Mouse (Mus musculus) testis, postnatal 10 days (tissue): ENCODE measurements around the gene Sdk1.

Source experiments
- DNase-seq: peaks from one replicate; pipeline ENCODE4 v3.0.0; 2021; ENCODE audit warnings: low spot score

Sdk1 gene

DNA sequence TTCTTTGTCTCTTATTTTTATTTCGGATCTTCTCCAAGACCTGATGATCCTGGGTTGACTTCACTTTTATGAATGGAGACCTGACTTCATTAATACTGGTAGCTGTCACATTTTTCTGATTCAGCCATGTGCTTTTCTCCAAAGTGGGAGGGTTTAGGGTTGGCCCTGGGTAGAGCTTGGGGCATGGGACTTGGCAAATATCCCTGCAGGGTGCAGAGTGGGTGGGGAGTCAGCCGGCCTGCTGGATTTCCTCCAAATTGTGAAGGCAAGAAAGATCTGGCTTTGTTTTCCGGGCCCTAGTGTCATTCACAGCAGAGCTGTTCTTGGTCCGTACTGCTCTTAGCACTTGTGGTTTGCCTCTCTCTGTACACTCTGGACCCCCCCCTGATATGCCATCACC lies 103.1 kb downstream of the Sdk1 start:
- no peak for DNase-seq

DNA sequence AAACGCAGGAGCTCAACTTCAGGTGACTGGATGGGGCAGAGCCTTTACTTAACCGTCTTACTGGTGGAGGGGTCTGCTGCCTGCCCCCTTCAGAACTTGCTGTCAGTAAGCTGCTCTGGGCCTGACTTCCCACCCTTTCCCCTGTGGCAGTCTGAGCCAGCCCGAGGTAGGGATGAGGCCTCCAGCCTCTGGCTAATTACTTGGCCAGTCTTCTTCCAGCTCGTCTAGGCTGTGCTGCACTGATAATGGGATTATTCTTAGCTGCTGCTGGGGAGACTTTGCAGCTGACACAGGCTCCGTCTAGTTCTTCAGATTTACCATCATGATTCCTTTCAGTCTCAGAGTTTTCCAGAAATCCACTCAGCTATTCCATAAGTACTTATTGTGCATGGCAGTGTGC lies 104.2 kb downstream of the Sdk1 start:
- DNase-seq = no peak

DNA sequence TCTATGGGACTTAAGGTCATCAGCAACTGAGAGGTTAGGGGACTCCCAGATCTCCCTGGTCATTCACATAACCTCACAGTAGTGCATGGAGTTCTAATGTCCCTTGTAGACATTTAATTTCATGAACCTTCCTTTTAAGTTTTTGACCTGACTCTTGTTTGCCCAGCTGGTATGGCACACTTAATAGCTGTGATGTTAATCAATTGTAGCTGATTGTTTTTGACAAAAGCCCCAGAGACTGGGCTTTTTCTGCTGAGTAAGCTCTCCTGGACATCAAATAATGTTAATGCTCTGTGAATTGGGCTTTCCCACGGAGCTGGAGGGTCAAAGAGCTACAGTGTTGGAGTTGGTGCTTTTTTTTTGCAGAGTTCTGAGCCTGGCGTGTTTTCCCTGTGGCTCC lies 121.4 kb downstream of the Sdk1 start:
- DNase-seq = no peak

DNA sequence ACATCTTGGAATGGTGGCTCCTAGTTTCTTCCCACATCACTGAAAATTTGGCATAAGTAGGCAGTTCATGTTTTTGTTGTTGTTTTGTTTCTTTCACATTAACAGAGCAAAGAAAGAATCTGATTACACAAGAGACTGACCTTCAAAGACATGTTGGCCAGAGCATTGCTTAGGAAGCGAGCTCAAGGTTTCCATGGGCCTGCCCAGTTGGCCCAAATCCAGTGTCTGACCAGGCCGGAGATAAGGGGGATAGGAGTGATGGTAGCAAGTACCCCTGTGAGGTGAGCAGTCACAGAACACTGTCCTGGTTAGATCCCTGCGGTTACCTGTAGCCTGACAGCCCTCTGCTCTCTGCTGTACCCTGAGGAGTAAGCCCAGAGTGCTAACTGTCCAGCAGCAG lies 122.7 kb downstream of the Sdk1 start:
- no peak for DNase-seq

DNA sequence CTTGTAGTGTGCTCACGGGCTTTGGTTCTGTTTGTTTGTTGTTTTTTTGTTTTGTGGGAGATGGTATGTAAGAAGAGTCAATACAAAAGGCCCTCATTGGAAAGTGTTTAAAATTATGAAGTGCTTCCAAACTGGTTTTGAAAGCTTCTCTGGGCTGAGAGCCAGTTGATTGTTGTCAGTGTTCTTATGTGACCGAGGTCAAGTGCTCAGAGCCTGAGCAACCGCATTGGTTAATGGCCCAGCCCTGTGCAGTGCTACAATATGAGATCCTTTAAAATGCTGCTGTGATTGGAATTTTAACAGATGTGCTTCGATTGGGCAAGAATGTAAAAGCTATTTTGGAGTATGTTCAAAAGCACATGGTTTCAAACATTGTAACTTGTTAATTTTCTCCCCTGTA lies 127.3 kb downstream of the Sdk1 start:
- DNase-seq = no peak

DNA sequence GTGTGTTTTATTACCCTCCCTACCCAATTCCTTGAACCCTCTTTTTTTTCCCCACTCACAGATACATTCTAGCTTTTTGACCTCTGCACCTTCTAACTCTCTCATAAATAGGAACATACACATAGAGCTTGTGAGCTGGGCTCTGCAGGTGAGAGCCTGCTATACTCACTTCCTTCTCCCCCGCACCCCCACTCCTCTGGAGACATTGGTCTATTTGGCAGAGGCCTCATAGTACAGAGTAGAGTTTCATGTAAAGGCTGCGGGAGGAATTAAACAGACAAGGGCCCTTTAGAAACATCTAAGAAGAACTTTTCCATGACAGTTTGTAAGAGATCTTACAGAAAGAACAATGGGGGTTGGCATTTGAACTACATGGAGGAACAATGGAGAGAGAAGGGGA lies 133.5 kb downstream of the Sdk1 start:
- DNase-seq = no peak

DNA sequence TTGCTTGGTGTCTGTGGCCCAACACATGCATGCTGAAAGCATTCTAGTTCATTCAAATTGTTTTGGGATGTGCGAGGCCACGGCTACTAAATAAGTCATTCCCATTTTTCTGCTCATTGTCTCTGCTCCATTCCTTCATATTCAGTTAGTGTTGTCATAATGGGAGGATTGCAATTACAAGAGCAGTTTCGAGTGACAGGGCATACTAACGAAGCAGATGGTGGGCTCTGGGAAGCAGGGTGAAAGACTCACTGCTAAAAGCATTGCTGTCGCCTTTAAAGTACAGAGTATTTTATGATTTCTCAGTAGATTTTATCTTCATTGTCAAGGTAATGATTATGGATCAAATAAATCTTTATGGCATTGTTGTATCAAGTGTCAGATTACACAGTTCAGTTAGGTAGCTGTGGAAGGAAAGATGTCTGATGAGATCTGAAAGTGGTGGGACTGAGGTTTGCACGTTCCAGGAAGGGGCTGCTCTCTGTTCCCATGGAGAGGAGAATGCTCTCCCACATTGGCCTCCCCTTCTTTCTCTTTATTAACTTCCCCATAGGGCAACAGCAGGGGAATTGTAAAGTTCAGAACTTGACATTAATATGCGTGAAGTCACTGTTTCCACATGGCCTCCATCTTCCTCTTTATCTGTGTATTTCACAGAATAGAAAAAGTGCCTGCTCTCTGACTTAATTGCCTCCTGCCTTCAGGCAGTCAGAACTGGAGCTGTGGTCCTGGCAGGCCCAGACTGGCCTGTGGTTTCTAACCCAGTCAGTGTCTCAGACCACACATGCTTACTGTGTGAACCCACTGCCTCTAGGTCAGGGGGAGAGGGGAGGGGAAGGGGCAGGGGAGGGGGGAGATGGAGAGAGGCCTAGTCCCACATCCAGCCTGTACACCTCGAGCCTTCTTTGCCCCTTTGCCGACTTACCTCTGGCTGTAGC lies 138.8 kb downstream of the Sdk1 start:
- DNase-seq = no peak

DNA sequence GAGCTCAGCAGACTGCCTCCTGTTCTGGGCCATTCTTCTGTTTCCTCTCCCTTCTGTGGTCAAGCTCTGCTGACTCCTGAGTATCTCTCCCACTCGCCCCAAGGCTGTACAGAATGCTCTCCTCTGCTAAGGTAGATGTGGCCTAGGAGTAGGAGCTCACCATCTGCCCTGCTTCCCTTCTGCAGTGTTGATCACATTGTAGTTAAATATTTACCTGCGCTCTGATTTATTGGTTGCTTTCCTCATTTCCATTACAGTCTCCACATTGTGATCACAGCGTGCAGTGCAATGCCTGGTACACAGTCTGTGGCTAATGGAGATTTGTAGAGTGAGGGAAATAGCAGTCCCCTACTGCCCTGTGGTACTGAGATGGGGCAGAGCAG lies 139.5 kb downstream of the Sdk1 start:
- no peak for DNase-seq

DNA sequence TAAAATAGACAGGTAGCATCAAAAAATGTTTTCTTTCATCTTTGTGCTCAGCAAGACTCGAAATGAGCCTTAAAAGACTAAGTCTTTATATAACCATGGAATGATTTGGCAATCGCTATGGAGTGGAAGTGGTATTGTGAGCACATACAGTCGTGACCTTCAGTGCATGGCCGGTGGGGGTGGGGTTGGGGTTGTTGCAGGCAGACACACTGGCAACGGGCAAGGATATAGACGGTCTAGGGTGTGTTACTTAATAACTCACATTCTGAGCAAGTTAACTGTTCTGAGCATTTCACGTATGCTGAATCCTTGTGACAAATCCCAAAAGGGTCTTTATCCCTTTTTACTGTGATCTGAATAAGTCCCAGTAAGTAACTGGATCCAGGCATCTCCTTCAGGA lies 140.3 kb downstream of the Sdk1 start:
- no peak for DNase-seq

DNA sequence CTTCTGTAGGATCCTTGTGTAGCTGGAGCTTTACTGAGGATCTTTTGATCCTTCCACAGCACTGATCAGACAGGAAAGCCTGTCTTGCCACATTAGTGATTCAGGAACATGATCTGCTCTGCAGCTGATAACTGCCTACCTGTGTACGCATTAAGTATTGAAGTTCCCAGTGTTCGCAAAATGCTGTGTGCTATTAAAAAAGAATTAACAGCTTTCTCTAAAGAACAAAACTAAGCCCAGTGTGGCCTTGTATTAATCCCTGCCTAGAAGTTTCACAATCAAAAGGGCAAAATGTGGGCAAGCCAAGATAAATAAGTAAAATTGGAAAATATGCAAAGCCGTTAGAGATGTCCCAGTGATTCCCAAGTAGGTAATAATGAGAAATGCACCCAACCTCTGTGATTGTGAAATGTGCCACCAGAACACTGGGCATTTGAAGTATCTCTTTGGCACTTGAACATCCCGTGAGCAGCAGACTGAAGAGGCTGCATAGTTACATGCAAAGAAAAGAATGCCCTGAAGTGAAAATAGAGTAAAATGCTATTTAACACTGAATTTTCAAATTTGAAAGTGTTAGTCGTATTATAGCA lies 141.1 kb downstream of the Sdk1 start:
- no peak for DNase-seq

DNA sequence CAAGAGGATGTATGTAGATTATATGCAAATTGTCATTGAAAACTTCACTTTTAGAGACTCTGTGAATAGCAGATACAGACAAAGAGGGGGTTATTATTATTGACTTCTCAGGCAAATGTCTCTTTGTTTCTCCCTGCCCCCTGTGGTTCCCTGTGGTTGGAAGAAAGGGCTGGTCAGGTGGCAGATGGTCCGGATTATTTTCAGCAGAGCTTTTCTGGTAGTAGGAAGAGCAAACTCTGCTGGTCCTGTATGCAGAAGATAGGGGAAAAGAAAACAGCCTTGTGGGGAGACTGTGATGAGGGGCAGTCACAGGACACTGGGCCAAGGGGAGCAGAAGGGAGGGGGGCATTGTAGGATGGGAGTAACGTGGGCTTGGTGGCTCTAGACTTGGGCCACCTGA lies 147.2 kb downstream of the Sdk1 start:
- DNase-seq = no peak

DNA sequence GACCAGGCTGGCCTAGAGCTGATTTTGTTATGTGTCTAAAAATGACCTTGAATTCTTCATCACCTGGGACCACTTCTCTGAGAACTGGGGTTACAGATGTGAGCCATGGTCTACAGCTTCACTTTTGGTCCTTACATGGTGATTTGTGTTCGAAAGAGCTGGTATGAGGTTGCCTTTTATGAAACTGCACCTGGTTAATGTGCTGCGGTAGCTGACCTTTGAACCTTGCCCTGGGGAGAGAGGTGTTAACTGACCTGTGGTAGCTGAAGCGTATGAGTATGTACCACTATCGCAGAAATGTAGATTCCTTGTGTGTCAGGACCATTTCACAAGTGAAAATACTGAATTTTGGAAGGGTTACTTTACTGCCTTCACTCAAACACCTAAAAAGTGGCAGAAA lies 149.3 kb downstream of the Sdk1 start:
- DNase-seq = no peak

DNA sequence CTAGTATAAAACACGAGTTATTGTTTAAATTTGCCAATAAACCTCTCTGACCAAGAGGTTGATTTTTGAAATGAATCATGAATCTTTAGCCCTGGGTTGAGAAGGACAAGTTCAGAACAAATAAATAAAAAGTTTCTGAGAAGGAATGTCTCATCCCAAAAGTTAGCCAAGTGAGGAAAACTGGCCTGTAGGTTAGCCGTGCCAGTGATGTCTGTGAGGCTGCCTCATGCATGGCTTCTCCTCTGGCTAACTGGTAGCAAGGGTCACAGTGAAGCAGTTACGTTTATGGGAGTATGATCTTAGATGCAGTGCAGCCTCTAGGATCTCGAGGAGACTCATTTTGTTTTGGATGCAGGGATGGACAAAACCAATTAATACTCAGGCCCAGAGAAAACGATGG lies 149.9 kb downstream of the Sdk1 start:
- no peak for DNase-seq

DNA sequence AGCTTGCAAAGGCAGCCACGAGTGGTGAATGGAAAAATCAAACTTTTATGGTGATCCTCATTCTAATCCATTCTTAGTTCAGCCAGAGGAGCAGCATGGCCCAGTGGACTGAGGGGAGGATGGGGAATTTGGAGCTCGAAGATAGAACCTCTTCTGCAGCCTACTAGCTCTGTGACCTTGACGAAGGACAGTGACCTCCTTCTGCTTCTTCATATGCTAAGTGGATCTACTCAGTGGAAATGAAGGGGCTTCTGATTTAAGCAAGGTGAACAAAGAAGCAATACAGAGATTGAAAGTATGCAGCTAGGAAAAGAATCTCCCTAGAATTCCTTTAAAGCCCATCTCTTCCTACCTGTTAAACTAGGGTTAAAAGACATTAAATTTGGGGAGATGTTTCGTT lies 152.6 kb downstream of the Sdk1 start:
- DNase-seq = no peak

DNA sequence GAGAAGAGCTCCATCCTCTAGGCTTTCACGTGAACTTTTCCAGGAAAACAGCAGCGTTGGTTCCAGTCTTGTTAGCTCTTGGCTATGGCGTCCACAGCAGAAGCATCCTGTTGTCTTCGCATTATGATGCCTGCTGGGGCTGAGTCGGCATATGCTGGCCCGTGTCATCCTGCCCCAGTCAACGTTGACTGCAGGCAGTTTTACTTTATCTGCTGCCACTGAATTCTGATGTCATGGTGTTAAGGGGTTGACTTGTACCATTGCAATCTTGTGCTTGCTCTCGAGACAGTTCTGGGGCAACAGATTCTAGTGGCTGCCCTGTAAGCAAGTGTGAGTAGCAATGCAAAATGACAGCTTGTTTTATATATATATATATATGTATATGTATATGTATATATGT lies 153.3 kb downstream of the Sdk1 start:
- no peak for DNase-seq

DNA sequence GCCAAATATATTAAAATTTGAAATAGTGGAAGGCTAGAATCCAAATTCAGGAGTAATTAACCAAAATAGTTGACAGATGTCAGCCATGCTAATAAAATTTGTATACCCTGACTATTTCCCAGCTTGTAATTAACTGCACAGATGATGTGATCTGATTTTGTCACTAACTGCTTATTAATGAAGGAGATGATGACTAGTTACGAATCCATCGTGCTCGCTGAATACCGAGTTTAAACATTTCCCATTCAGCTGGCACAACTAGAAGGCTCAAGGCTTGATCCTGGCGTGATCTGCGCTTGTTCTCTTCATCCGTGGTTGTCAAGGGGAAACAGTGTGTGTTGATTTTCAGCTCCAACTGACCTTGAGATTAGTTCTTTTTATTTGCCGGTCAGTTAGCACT lies 162.5 kb downstream of the Sdk1 start:
- DNase-seq = no peak

DNA sequence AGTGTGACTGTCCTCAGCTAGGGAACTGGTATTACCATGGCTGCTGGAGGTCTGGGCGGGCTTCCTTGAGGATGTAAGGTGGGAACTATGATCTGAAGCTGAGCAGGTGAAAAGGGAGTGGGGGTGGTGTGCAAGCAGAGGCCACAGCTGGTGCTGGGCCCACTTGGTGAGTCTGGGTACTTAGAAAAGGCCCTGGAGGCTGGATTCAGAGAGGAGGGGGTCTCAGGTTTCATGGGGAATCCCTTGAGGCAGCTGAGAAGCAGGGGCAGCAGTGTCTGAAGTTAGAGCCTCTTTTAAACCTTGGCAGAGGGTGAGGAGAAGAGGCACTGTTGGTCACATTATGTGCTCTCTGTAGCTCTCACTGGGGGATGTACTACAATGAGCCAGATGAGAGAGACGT lies 163.4 kb downstream of the Sdk1 start:
- DNase-seq = no peak

DNA sequence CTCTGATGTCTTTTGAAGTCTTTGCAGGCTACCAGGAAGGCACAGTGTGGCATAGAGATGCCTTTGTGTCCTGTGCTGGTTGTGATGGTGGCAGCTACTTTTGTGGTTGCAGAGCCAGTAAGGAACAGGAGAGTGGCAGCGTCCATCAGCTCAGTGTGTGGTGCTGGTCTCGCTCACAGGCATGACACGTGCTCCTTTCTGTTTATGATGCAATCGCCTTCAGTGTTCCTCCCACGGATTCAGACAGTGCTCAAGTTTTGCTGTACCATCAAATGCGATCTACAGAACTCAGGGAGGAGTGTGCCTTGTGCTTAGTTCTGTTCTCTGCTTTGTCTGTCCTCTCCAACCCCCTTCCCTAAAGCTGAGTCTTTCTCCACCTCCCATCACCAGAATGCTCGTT lies 165.6 kb downstream of the Sdk1 start:
- no peak for DNase-seq

DNA sequence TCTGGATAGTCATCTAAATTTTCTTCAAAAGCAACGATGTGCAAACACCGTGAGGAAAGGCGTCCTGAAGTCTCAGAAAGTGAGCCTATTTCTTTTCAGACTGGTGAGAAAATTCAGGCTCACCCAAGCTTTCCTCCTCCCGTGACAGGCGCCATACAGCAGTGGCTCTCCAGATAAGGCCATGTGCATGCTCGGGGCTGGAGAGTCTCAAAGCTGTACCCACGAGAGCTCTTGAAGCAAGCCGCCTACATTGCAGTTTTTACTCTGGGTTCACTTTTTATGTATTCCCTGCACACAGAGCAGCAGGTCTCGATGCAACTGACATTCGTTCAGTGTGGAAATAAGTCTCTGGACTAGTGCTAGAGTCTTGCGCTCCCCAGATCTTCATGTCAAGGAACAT lies 171.7 kb downstream of the Sdk1 start:
- no peak for DNase-seq

DNA sequence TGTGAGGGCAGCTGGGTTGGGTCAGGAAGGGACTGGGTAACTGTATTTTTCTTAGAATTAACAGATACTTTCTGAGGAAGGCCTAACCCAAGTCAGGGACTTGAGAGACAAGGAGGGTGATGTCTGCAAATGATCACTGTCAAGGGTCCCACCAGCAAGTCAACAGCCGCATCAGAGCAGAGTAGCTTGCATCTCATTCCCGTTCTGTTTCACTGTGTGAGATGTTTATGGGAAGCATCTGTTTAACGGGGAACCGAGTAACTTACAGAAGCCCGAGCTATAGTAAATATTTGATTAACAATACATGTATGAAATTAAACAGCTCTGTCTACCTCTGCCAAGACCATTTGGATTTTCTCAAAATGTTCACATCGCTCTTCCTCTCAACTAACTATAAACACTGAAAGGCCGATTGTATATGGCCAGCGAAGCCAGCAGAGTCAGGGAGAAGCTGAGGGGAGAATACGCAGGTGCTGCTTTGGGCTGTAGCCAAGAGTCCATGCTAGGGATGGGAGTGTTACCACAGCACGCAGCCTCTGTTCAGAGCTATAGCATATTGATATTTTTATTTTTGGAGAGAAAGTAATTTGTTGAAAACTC lies 174.5 kb downstream of the Sdk1 start:
- DNase-seq = no peak

DNA sequence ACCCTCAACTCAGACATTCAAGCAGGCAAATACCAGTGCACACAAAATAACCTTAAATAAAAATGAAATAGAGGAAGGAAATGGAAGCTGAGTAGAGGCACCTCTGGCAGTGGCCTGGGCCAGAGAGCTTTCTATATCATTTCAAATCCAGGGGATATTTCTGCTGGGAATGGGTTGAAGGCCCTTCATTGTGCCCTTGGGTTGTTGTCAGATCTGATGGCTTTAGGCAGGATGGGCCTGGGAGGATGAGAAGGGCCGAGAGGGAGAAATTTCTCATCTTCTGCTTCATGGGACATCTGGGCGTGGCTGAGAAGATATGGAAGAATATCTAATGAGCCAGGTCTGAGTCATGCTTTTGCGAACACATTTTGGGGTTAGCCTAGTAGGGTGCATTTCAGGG lies 186.8 kb downstream of the Sdk1 start:
- no peak for DNase-seq

DNA sequence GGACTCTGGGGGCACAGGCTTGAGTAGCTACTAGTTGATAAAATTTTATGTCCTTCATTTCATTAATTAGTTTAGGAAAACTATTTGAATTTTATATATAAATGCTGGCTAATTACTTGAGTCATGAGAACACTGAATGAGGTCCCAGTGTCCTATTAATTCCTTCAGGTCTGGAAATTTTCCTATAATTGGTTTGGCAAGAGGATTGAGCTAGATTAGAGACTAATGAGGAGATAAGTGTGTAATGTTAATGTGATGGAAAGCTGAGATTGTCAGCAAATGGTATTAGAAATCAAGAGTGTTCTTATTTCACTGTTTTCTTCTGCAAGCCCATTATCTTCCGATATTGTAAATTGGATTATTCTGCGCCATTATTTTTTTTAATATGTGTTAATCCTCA lies 192.0 kb downstream of the Sdk1 start:
- no peak for DNase-seq

DNA sequence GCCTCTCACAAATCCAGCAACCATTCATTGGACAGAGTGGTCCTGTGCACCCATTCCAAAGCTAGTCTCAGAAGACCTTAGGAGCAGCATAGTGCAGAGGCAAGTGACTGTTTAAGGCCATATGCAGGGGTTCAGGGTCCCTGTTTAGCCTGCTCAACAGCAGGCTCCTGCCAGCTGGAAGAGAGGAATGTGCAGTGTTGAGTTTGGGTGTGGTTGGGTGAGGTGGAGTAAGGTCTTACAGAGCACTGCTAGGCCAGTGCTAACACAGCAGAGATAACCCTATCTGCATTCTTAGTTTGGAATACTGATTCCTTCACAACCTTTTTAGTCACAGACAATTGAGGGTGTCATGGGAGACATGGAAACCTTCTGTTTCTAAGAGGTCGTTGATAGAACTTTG lies 206.0 kb downstream of the Sdk1 start:
- no peak for DNase-seq

DNA sequence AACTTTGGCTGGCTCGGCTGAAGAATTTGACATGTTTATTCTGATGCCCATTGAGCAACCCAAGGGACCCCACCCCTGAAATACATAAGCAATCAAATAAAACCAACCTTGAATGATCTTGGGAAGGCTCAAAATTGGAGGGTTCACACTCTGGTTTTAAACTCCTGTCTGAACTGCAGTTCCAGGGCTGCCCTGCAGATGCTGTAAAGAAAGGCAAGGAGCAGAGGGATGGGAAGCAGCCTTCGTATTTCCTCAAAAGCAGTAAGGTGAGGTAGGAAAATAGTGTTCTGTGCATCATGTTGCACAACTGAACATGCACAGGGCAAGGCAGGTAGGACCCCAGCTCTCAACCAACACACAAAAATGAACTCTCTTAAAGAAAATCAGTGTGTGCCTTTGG lies 222.1 kb downstream of the Sdk1 start:
- no peak for DNase-seq
